Mouse (Mus musculus) heart, postnatal 0 days (tissue): ENCODE results near the gene Ndrg3. TPM values are rescaled to one million over a fixed set of nuclear protein-coding genes. Genes with fewer than 3 reads are reported as not detected.
"Not testable (repeated sequence)": the region's sequence is repeated elsewhere in the genome, so short reads cannot be mapped to it uniquely, and the experiment has no call there.

Experiments
- ATAC-seq: fragments of 200-750 bp; cut with Nextera tagmentation; 2 replicates; pipeline ENCODE4 v1.8.0; 2017; ENCODE audit warnings: low read depth, moderate number of reproducible peaks, moderate library complexity; ENCODE audit not compliant: insufficient read depth
- DNase-seq: peaks from one replicate; pipeline ENCODE4 v3.0.0-alpha.2; 2016; ENCODE audit warnings: low spot score
- H3K27ac ChIP-seq: fragments of 300-500 bp; sonication (generic); 2 replicates; pipeline ENCODE4 v1.5.1; 2014; ENCODE audit warnings: low read depth, mild to moderate bottlenecking
- H3K27me3 ChIP-seq: fragments of 300-500 bp; sonication (generic); 2 replicates; pipeline ENCODE4 v1.6.1; 2014; ENCODE audit warnings: low read length, mixed read lengths; ENCODE audit not compliant: control insufficient read depth, insufficient read depth
- H3K36me3 ChIP-seq: fragments of 300-500 bp; sonication (generic); replicated peaks from 2 replicates; pipeline ENCODE4 v1.6.1; 2014; ENCODE audit warnings: low read length, mixed read lengths; ENCODE audit not compliant: control insufficient read depth, insufficient read depth
- H3K4me1 ChIP-seq: fragments of 300-500 bp; sonication (generic); 2 replicates; pipeline ENCODE4 v1.6.1; 2014; ENCODE audit warnings: antibody characterized with exemption; ENCODE audit not compliant: control insufficient read depth, insufficient read depth
- H3K4me2 ChIP-seq: fragments of 300-500 bp; sonication (generic); 2 replicates; pipeline ENCODE4 v1.6.1; 2014; ENCODE audit warnings: low read depth, mild to moderate bottlenecking, low read length, moderate library complexity
- H3K4me3 ChIP-seq: fragments of 300-500 bp; sonication (generic); 2 replicates; pipeline ENCODE4 v1.5.1; 2014; ENCODE audit warnings: low read depth, low read length
- H3K9ac ChIP-seq: fragments of 300-500 bp; sonication (generic); replicated peaks from 2 replicates; pipeline ENCODE4 v1.6.1; 2014; ENCODE audit warnings: low read depth, low read length, mixed read lengths
- H3K9me3 ChIP-seq: fragments of 300-500 bp; sonication (generic); replicated peaks from 2 replicates; pipeline ENCODE4 v1.6.1; 2016; ENCODE audit warnings: low read length; ENCODE audit not compliant: control insufficient read depth
- CTCF ChIP-seq: IDR thresholded peaks from 2 replicates; pipeline ENCODE4 v1.5.1; 2016; ENCODE audit warnings: antibody characterized with exemption, control low read depth, low read depth
- EP300 ChIP-seq: IDR thresholded peaks from 2 replicates; pipeline ENCODE4 v1.6.1; 2016; ENCODE audit warnings: antibody characterized with exemption, low read depth
- WGBS: fragments of 180-500 bp; shearing (Covaris S2); extraction: QIAGEN DNeasy Blood & Tissue Kit; methylation state at CpG from one replicate; pipeline ENCODE4 v1.1.7; 2014; 5-methylcytosine and 5-hydroxymethylcytosine counted together
- polyA plus RNA-seq: library from polyadenylated mRNA; unstranded; fragments of >200 nt; fragmentation: Nextera tagmentation; extraction: Ambion mirVana; gene quantifications from 2 replicates; pipeline ENCODE4 v1.2.1, GENCODE M21; 2015
- total RNA-seq: library from RNA; depleted of rRNA; stranded (reverse); fragments of >200 nt; gene quantifications from 2 replicates; pipeline ENCODE4 v1.2.3, GENCODE M21; 2014; ENCODE audit warnings: low replicate concordance

The Ndrg3 gene
- total and polyA plus RNA-seq, 2 experiments from 2014 or later: 16.2 to 27.2 TPM

DNA sequence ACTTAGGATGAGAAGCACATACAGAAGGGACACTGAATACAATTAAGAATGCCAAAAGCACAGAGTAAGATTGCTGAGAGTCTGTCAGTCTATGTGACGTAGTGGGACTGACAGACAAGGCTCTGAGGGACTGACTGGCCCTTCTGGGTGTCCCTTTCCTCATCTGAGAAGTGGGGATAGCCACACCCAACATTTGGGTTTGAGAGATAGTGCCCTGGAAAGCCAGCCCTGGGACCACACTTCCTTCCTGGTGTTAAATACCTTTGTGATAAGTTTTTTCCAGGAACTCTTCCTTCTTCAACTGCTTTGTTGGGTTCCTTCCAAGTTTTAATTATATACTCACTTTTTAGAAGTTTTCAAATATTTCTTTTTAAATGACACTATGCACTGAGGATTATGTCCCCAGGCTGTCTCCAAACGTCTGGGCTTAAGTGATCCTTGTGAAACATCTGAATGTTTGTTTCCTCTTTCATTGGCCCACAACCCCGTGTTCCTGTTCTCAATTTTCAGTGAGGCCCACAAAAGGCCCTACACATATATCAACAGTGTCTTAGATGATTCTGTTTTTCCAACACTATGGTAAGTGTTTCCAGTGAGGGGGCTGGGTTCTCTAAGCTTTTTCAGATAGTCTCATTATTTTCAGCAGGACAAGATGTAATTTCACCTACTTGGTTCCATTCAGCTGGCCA, 67.5 kb downstream of the Ndrg3 start:
- no peak overlapping the region for H3K27ac ChIP-seq
- WGBS: 43% methylated on average over 3 of the region's 3 CpGs
- DNase-seq (peak; percentile 20), ATAC-seq (no peak)
- TF ChIP-seq CTCF (no peak), EP300 (no peak)
- H3K9me3 ChIP-seq: no peaks in the 10 kb centered on the region
- H3K4me2 ChIP-seq: no peak overlapping the region
- H3K4me1 ChIP-seq: no peaks in the 10 kb centered on the region
- H3K9ac ChIP-seq: no peak overlapping the region
- H3K36me3 ChIP-seq: peaks cover 9% of the 10 kb centered on the region
- no peaks in the 10 kb centered on the region for H3K27me3 ChIP-seq
- no peak overlapping the region for H3K4me3 ChIP-seq

DNA sequence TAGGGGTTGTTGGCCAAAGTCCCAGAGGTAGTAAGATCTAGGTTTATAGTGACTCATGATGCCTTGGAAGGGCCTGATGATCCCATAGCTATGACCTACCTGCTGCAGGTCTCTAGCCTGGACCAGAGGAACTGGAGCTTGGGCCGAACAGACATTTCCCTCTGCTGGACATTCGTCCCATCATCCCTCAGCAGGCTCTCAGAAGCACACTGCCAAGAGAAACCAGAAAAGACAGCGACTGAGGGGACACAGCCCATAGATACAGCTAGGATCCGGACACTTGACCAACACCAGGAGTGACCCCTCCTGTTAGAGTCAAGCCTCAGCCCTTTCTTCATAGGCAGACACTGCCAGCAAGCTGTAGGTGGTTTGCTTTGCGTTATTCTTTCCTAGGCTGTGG, 68.8 kb downstream of the Ndrg3 start:
- TF ChIP-seq EP300 (no peak), CTCF (no peak)
- DNase-seq (no peak), ATAC-seq (no peak)
- H3K4me3 ChIP-seq: no peak overlapping the region
- H3K27me3 ChIP-seq: no peaks in the 10 kb centered on the region
- H3K9ac ChIP-seq: no peak overlapping the region
- no peaks in the 10 kb centered on the region for H3K9me3 ChIP-seq
- WGBS: 70% methylated on average over 5 of the region's 5 CpGs
- H3K36me3 ChIP-seq: no peaks in the 10 kb centered on the region
- H3K4me2 ChIP-seq: no peak overlapping the region
- no peak overlapping the region for H3K27ac ChIP-seq
- no peaks in the 10 kb centered on the region for H3K4me1 ChIP-seq

DNA sequence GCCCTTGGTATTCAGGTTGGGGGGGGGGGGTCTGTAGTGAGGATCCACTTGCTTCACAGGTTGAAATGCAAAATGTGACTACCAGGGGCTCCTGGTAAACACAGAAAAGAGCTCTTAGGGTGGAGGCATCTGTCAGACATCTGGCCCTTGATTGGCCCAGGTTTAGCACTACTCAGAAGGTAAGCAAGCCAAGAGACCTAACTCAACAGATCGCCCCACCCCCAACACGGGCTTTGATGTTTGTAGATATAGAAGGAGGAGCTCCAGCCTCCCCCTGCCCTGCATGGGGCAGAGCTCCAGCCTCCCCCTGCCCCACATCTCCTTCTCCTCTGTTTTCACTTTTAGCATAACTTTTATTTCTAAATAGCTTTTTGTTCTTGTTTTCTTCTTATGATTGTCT, 72.1 kb downstream of the Ndrg3 start:
- no peaks in the 10 kb centered on the region for H3K4me1 ChIP-seq
- H3K9ac ChIP-seq: no peak overlapping the region
- TF ChIP-seq EP300: no peak
- TF ChIP-seq CTCF: no peak
- ATAC-seq: no peak
- 29% methylated on average over 2 of the region's 2 CpGs for WGBS
- H3K36me3 ChIP-seq: no peaks in the 10 kb centered on the region
- H3K27me3 ChIP-seq: no peaks in the 10 kb centered on the region; the same call in 1 of the 2 replicates
- H3K4me2 ChIP-seq: no peak overlapping the region
- H3K9me3 ChIP-seq: no peaks in the 10 kb centered on the region; the same call in 1 of the 2 replicates
- no peak overlapping the region for H3K4me3 ChIP-seq
- DNase-seq: no peak
- H3K27ac ChIP-seq: no peak overlapping the region

DNA sequence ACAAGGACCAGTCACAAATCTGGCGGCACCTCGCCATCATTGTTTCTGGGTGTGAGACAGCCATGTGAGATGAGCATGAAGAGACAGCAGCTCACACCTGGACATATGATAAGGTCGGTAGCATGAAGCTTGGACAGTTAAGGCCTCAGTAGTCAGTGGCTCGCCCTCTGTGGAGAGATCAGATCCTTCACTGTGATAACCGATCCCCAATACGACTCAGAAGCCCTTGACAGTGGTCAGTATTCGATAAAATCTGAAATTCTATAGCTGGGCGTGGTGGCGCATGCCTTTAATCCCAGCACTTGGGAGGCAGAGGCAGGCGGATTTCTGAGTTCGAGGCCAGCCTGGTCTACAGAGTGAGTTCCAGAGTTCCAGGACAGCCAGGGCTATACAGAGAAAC, 72.7 kb downstream of the Ndrg3 start:
- 80% methylated on average over 11 of the region's 11 CpGs for WGBS

DNA sequence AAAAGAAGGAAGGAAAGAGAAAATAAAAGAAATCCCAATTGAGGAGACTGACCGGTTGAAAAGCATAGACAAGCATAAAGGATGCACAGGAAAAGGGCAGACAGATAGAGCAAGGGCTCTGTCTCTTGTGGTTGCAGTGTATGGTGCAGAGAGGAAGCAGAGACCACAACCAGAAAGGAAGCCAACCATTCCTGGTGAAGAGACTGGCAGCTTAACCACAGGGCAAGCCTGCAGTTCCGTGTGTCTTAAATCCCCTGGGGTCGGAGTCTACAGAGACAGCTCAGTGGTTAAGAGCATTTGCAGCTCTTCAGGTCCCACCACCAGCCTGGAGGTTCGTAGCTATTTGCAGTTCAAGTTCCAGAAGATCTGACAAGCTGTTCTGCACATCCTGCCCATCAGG, 73.3 kb downstream of the Ndrg3 start:
- TF ChIP-seq EP300: no peak
- no peak for TF ChIP-seq CTCF
- DNase-seq (no peak), ATAC-seq (no peak)
- no peak overlapping the region for H3K27ac ChIP-seq
- H3K9me3 ChIP-seq: no peaks in the 10 kb centered on the region; the same call in 1 of the 2 replicates
- no peaks in the 10 kb centered on the region; the same call in 1 of the 2 replicates for H3K27me3 ChIP-seq
- H3K4me3 ChIP-seq: no peak overlapping the region
- 46% methylated on average over 4 of the region's 4 CpGs for WGBS
- H3K36me3 ChIP-seq: no peaks in the 10 kb centered on the region
- no peak overlapping the region for H3K4me2 ChIP-seq
- no peaks in the 10 kb centered on the region for H3K4me1 ChIP-seq
- no peak overlapping the region for H3K9ac ChIP-seq

More for the DNA sequence above, 72.7 kb downstream of the Ndrg3 start:
- H3K4me3 ChIP-seq, H3K9me3 ChIP-seq, H3K4me1 ChIP-seq, H3K27me3 ChIP-seq, H3K4me2 ChIP-seq, H3K27ac ChIP-seq, ATAC-seq, DNase-seq, H3K9ac ChIP-seq, H3K36me3 ChIP-seq: not testable (repeated sequence)
